8 mouse cellular contexts compared by ENCODE assay signal in genomic region chr11:53469968-53470695, GRCm38 (mm10). TPM values are rescaled to one million over a fixed set of nuclear protein-coding genes. Genes with fewer than 3 reads are reported as not detected.
A peak's percentile ranks its signal among the peaks of the same experiment; 100 is the strongest.
DNase-seq lines count a peak whose midpoint lies in the region; ATAC-seq lines count a peak whose summit lies in the region.

TSS of gene Gm9837 (minus strand) at chr11:53470479.

- WGBS in hindbrain, embryonic 12.5 days, result 2% methylated on average over 29 of the region's 29 CpGs

- ATAC-seq in hindbrain, embryonic 12.5 days (ENCODE audit: low FRiP score), result peak; percentile 80

- DNase-seq in Muller cell, postnatal 12 days (ENCODE audit: inconsistent ontology term), result peak; percentile 92
- peak; percentile 93 for DNase-seq in cerebellum, adult 9-11 months
- peak; percentile 82 to 89 for DNase-seq in frontal cortex, postnatal 10 days (ENCODE audit: low spot score in 2 of 2)
- peak; percentile 95 to 96 for DNase-seq in layer of hippocampus, postnatal 14 days (ENCODE audit: low spot score in 2 of 2)
- peak; percentile 93 for DNase-seq in lung, postnatal 10 days
- peak; percentile 85 for DNase-seq in ovary, postnatal 36 days (ENCODE audit: low spot score)
- peak; percentile 87 for DNase-seq in thymus, postnatal 14 days

- 0 out of 2 replicates have a peak within 1 kb of the TSS, but pooled peaks have one; percentile 2 for H3K9ac ChIP-seq in hindbrain, embryonic 12.5 days

- peaks cover 25% of the 10 kb centered on the region for H3K4me1 ChIP-seq in hindbrain, embryonic 12.5 days

- H3K4me3 ChIP-seq in hindbrain, embryonic 12.5 days, result peak within 1 kb of the TSS; percentile 7; the same call in 1 of the 2 replicates

- H3K9me3 ChIP-seq in hindbrain, embryonic 12.5 days (replicated peaks), result no peaks in the 10 kb centered on the region

- peaks cover 86% of the 10 kb centered on the region for H3K27me3 ChIP-seq in hindbrain, embryonic 12.5 days

- H3K27ac ChIP-seq in hindbrain, embryonic 12.5 days, result peak within 1 kb of the TSS; percentile 30

- H3K4me2 ChIP-seq in hindbrain, embryonic 12.5 days (replicated peaks), result peak within 1 kb of the TSS; percentile 45

- no peaks in the 10 kb centered on the region for H3K36me3 ChIP-seq in hindbrain, embryonic 12.5 days

RNA-seq across cellular contexts. Expression of gene Gm9837, which starts in this region (rescaled TPM):
- not detected in 2 replicates for polyA plus RNA-seq in hindbrain, embryonic 12.5 days (2016; fragmentation: Nextera tagmentation; extraction: Ambion mirVana)
- total RNA-seq in layer of hippocampus, postnatal 14 days (2021), result not detected

Comparison
In these comparisons a context has a peak if more than half of its experiments do, and no peak if none do; other contexts are left out.
1. Peak in every context shown above with its lines: DNase-seq, ATAC-seq, H3K4me3 ChIP-seq and H3K27ac ChIP-seq.
2. Peak in ATAC-seq, H3K4me3 ChIP-seq, H3K27ac ChIP-seq, H3K9ac ChIP-seq and H3K4me2 ChIP-seq in hindbrain, embryonic 12.5 days; RNA of the gene not detected or under 1 TPM.
3. Peak in DNase-seq in layer of hippocampus, postnatal 14 days; RNA of the gene not detected or under 1 TPM.